Mouse (Mus musculus) lung, embryonic 16.5 days (tissue): Measurements from ENCODE around the gene Clstn2. TPM values are rescaled to one million over a fixed set of nuclear protein-coding genes. Genes with fewer than 3 reads are reported as not detected.

Experiments used
- ATAC-seq: fragments of 200-750 bp; cut with Nextera tagmentation; 2 replicates; pipeline ENCODE4 v1.8.0; 2017; ENCODE audit warnings: low read depth, mild to moderate bottlenecking, moderate library complexity
- H3K27ac ChIP-seq: fragments of 300-500 bp; sonication (generic); 2 replicates; pipeline ENCODE4 v1.5.1; 2014; ENCODE audit warnings: mild to moderate bottlenecking, control low read depth, low read length
- H3K27me3 ChIP-seq: fragments of 300-500 bp; sonication (generic); 2 replicates; pipeline ENCODE4 v1.6.1; 2014; ENCODE audit warnings: low read depth, low read length, mixed read lengths; ENCODE audit not compliant: control insufficient read depth, insufficient read depth
- H3K36me3 ChIP-seq: fragments of 300-500 bp; sonication (generic); 2 replicates; pipeline ENCODE4 v1.6.1; 2014; ENCODE audit warnings: low read length; ENCODE audit not compliant: control insufficient read depth, insufficient read depth
- H3K4me1 ChIP-seq: fragments of 300-500 bp; sonication (generic); replicated peaks from 2 replicates; pipeline ENCODE4 v1.6.1; 2014; ENCODE audit warnings: low read length, mixed read lengths; ENCODE audit not compliant: control insufficient read depth, insufficient read depth
- H3K4me2 ChIP-seq: fragments of 300-500 bp; sonication (generic); 2 replicates; pipeline ENCODE4 v1.6.1; 2014; ENCODE audit warnings: low read depth, low read length, control low read depth
- H3K4me3 ChIP-seq: fragments of 300-500 bp; sonication (generic); 2 replicates; pipeline ENCODE4 v1.5.1; 2014; ENCODE audit warnings: mild to moderate bottlenecking, low read length, control low read depth
- H3K9ac ChIP-seq: fragments of 300-500 bp; sonication (generic); 2 replicates; pipeline ENCODE4 v1.6.1; 2014; ENCODE audit warnings: low read length, control low read depth
- H3K9me3 ChIP-seq: fragments of 300-500 bp; sonication (generic); 2 replicates; pipeline ENCODE4 v1.6.1; 2016; ENCODE audit warnings: low read length; ENCODE audit not compliant: control insufficient read depth
- WGBS: fragments of 180-500 bp; shearing (Covaris S2); extraction: QIAGEN DNeasy Blood & Tissue Kit; methylation state at CpG from one replicate; pipeline ENCODE4 v1.1.7; 2014; 5-methylcytosine and 5-hydroxymethylcytosine counted together
- polyA plus RNA-seq: library from polyadenylated mRNA; unstranded; fragments of >200 nt; fragmentation: Nextera tagmentation; extraction: Ambion mirVana; gene quantifications from 2 replicates; pipeline ENCODE4 v1.2.1, GENCODE M21; 2015

Gene Clstn2
- polyA plus RNA-seq, 1 experiment from 2014 or later, result 1.5 TPM

DNA sequence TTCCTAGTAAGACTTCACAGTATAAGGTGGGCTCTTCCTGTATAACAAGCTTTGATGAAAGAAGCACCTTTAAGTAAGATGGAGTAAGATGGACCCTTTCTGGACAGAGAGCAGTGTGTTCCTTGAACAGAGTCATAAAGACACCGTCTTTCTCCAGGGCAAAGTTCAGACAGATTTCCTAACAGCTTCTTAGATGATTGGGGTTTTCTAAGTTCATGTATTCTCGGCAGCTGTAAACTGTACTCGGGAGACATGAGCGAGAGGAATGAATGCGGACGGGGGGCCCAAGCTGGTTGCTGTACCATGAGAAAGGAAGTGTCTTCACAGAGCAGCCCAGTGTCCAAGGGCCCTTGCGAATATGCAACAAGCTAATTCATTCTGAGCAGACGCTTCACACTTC is 75.5 kb downstream of the Clstn2 start:
- H3K36me3 ChIP-seq, result no peaks in the 10 kb centered on the region
- 58% methylated on average over 8 of the region's 8 CpGs for whole genome bisulfite sequencing

DNA sequence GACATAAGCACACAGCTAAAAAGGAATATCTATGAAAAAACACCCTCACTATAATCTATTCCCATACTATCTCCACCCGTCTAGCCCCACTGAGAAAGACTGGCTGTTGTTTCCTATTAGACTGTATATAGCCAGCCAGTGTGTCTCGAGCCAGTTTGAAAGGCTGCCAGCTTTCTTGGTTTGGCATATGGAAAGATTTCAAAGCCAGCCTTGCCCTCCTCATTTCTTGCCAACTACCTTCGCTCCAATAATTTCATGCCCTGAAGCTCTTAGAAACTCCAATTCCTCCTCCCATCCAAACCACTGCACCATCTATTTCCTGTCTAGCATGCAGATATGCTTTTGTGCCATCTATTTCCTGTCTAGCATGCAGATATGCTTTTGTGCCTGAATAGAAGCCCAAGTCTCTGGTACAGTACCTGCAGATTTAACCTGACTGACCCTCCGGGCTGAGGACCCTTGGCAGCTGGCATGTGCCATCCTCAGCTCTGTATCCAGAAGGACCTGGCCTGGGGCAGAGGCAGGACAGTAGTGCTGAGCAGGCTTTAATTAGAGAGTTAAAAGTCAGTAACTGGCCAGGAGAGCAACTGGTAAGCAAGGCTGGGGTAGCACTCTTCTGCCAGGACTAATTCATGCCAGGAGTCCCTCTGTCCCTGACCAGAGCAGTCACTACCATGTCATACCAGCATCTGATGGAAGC is 76.4 kb downstream of the Clstn2 start:
- Histone ChIP-seq H3K4me3 (no peak overlapping the region), H3K9ac (no peak overlapping the region), H3K27me3 (no peaks in the 10 kb centered on the region), H3K4me2 (no peak overlapping the region), H3K4me1 (0 out of 2 replicates have a peak, but pooled peaks cover 2% of the 10 kb centered on the region), H3K27ac (no peak overlapping the region), H3K36me3 (no peaks in the 10 kb centered on the region), H3K9me3 (no peaks in the 10 kb centered on the region)
- 48% methylated on average over 4 of the region's 4 CpGs for WGBS
- ATAC-seq, result no peak

More for the DNA sequence above, 75.5 kb downstream of the Clstn2 start:
- H3K4me3 ChIP-seq, result no peak overlapping the region
- no peaks in the 10 kb centered on the region for H3K27me3 ChIP-seq
- H3K4me1 ChIP-seq, result 0 out of 2 replicates have a peak, but pooled peaks cover 2% of the 10 kb centered on the region
- no peak overlapping the region for H3K9ac ChIP-seq
- ATAC-seq, result no peak
- no peaks in the 10 kb centered on the region for H3K9me3 ChIP-seq
- H3K27ac ChIP-seq, result no peak overlapping the region
- no peak overlapping the region for H3K4me2 ChIP-seq

DNA sequence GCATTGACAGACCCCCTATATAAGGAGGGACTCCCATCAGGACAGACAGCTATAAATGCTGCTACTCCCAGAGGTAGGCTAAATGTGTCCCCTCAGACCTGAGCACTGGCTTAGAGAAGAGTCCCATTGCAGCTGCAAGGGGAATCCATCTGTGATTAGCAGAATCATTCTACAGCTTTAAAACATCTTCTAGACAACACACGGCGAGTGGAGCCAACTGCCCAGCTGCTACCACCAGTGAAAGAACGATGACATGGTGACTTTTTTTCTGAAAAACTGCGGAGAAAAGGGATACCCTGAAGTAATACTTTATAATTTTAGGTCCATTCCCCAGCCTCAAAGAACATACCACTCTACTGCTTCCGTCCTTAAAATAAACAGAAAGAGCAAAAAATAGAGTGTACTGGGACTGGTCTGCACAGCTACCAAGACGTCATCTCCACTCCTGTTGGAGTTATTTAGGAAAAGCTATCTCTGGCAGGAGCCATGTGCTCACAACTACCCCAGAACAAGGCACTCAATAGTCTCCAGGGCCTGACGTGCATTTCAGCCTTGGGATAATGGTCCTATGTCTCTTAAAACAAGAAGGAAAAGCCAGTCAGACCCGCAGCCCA is 79.1 kb downstream of the Clstn2 start:
- 47% methylated on average over 8 of the region's 8 CpGs for WGBS
- no peaks in the 10 kb centered on the region for H3K36me3 ChIP-seq
- H3K4me3 ChIP-seq, result no peak overlapping the region
- H3K4me2 ChIP-seq, result no peak overlapping the region
- H3K9ac ChIP-seq, result no peak overlapping the region
- no peaks in the 10 kb centered on the region for H3K27me3 ChIP-seq
- 0 out of 2 replicates have a peak, but pooled peaks cover 2% of the 10 kb centered on the region for H3K4me1 ChIP-seq
- ATAC-seq, result peak; percentile 61
- H3K9me3 ChIP-seq, result no peaks in the 10 kb centered on the region
- no peak overlapping the region for H3K27ac ChIP-seq

DNA sequence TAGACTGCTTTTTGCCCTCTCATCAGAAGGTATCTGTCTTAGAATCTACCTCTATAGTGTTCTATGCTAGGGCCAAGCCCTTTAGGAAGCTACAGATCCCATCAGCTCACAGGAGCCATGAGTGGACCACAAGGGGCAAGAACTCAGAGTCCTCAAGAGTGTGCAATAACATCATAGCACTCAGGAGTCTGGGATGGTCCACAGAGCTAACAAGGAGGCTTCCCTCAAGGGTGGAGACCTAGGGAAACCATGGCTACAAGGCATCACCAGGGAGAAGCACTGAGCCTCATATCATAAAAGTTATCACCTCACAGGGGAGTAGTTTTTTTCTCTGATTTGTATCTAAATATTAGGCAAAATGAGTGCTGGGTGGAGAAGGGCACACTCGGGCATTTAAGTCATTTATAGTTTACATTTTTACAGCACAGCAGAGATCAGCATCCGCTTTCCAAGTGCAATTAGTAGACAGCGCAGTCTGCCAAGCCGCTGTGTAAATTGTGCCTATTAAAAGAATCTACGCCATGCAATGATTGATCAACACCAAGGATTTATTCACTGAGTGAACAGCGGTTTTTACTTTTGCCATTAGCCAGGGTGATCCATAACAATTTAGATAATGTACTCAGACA is 82.5 kb downstream of the Clstn2 start:
- 0 out of 2 replicates have a peak, but pooled peaks cover 2% of the 10 kb centered on the region for H3K4me1 ChIP-seq
- no peak overlapping the region for H3K9ac ChIP-seq
- no peak for ATAC-seq
- no peaks in the 10 kb centered on the region for H3K9me3 ChIP-seq
- 54% methylated on average over 6 of the region's 6 CpGs for WGBS
- H3K4me2 ChIP-seq, result no peak overlapping the region
- H3K4me3 ChIP-seq, result no peak overlapping the region
- no peak overlapping the region for H3K27ac ChIP-seq
- H3K27me3 ChIP-seq, result no peaks in the 10 kb centered on the region
- H3K36me3 ChIP-seq, result no peaks in the 10 kb centered on the region

GRCm38 (mm10) chr9:97919326-97919725 is 113.7 kb downstream of the Clstn2 start:
- Histone ChIP-seq H3K4me1 (no peaks in the 10 kb centered on the region), H3K9ac (no peak overlapping the region), H3K4me3 (no peak overlapping the region), H3K36me3 (no peaks in the 10 kb centered on the region), H3K27ac (no peak overlapping the region), H3K4me2 (no peak overlapping the region), H3K9me3 (no peaks in the 10 kb centered on the region), H3K27me3 (no peaks in the 10 kb centered on the region)
- ATAC-seq, result no peak
- 61% methylated on average over 4 of the region's 4 CpGs for WGBS

DNA sequence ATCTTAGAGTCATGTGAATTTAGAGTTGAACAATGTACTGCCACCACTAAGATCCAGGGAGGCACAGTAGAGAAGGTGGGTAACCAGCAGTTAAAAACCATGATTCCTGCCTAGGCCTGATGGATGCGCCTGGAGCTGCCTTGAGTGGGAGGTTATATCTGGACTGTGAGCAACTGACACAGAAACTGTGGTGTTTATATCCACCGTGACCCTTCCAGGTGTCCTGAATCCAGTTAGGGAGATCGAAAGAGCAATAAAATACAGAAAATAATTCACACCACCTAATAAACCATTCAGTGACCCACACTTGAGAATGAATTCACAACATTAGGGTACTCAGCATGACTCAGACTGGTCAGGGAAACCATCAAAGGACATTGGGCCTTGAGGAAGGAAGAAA is 141.6 kb downstream of the Clstn2 start:
- H3K9me3 ChIP-seq, result no peaks in the 10 kb centered on the region
- H3K27me3 ChIP-seq, result no peaks in the 10 kb centered on the region
- no peaks in the 10 kb centered on the region for H3K36me3 ChIP-seq
- 77% methylated on average over 3 of the region's 3 CpGs for WGBS
- no peak overlapping the region for H3K4me3 ChIP-seq
- H3K9ac ChIP-seq, result no peak overlapping the region
- no peaks in the 10 kb centered on the region for H3K4me1 ChIP-seq
- no peak overlapping the region for H3K4me2 ChIP-seq
- no peak for ATAC-seq
- no peak overlapping the region for H3K27ac ChIP-seq

GRCm38 (mm10) chr9:97883336-97883735 is 149.6 kb downstream of the Clstn2 start:
- WGBS, result 79% methylated on average over 3 of the region's 3 CpGs
- Histone ChIP-seq H3K4me2 (no peak overlapping the region), H3K9ac (no peak overlapping the region), H3K27me3 (no peaks in the 10 kb centered on the region), H3K9me3 (no peaks in the 10 kb centered on the region), H3K4me1 (no peaks in the 10 kb centered on the region), H3K4me3 (no peak overlapping the region), H3K27ac (no peak overlapping the region), H3K36me3 (no peaks in the 10 kb centered on the region)
- ATAC-seq, result no peak

DNA sequence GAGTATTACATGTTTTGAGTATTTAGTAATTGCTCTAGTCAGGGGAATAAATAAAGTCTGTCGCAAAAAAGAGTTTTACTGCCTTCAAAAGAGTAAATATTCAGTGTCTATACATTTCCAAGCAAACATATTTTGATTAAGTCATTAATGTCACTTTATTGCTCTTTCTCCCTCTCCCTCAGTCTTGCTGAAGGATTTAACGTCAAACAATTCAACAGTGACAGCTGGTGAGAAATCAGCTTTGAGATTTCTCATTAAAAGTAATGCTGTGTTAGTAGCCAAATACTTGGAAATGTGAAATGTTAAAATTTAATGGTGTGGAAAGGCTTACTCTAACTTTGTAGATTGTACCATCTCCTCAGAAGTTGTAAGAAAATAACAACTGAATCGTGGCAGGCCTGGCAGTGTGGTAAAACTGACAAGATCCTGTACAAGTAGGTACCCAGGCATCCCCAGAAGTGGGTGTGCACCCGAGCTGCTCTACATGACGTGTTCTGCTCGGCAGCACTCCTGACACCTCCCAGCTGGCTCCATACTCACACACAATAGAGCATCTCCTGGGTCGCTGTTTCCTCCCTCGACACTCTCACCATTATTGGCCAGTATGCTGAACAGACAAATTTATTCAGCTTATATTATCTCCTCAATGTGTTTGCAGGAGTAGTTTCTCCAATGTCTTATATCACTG is 165.8 kb downstream of the Clstn2 start:
- Histone ChIP-seq H3K4me3 (no peak overlapping the region), H3K9ac (no peak overlapping the region), H3K27me3 (no peaks in the 10 kb centered on the region), H3K4me2 (no peak overlapping the region), H3K27ac (no peak overlapping the region), H3K4me1 (no peaks in the 10 kb centered on the region), H3K36me3 (no peaks in the 10 kb centered on the region), H3K9me3 (no peaks in the 10 kb centered on the region)
- ATAC-seq, result no peak
- WGBS, result 49% methylated on average over 8 of the region's 8 CpGs

DNA sequence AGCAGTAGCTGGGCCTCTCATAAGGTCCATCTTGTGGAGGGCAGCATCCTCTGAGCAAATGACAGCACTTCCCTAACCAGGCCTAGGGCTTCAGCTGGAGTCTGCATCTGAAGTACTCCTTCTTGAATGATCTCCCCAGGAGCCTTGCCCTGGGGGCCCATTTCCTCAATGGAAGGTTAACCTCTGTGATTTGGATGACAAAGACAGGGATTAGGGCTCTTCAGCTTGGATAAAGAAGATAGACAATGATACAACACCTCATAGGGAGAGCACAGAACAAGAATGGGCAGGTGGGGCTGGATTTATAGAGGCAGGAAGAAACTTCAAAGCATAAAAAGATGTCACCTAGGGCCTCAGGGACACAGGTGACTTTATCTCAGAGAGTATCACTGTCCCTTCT is 180.1 kb downstream of the Clstn2 start:
- no peak for ATAC-seq
- H3K4me1 ChIP-seq, result no peaks in the 10 kb centered on the region
- no peaks in the 10 kb centered on the region for H3K27me3 ChIP-seq
- H3K9ac ChIP-seq, result no peak overlapping the region
- no peaks in the 10 kb centered on the region for H3K36me3 ChIP-seq
- H3K9me3 ChIP-seq, result no peaks in the 10 kb centered on the region
- H3K4me2 ChIP-seq, result no peak overlapping the region
- H3K4me3 ChIP-seq, result no peak overlapping the region
- H3K27ac ChIP-seq, result no peak overlapping the region
